Mouse (Mus musculus): ENCODE measurements around the gene L3mbtl1.

DNA sequence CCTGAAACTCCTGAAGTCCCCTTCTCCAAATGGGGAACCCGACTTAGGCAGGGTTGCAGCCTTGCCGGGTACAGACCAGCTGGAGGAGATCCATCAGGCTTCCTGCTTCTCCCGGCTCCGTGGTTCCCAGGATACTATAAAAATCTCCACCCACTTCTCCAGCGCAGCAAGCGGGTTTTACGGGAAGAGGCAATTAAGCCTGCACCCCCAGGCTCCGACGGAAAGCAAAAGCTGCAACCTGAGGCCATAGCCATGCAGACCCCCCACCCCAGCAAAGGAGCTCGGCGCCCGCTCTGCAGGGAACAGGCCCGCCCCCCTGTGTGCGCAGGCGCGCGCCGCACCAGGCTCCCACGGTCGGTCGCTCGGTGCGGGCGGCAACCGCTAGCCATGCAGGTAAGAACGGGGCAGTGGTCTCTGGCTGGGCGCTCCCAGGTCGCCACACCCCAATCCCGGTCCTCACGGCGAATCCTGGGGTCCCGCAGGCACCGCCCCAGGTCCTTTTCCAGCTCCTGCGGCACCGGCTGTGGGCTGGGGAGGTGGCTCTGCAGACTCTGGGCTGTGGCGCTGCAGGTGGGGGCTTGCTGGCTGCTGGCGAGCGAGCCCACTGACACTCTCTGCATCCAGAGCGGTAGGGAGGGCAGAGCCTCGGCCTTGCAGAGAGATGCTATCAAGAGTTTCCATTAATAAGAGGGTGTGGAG lies at the start of gene L3mbtl1:
- TF ChIP-seq CTCF (IDR thresholded peaks at IDR 0.05; ENCODE audit: low read depth), result no peak
- no peak for TF ChIP-seq EP300 (optimal IDR thresholded peaks at IDR 0.05)
